In the genomic region with DNA sequence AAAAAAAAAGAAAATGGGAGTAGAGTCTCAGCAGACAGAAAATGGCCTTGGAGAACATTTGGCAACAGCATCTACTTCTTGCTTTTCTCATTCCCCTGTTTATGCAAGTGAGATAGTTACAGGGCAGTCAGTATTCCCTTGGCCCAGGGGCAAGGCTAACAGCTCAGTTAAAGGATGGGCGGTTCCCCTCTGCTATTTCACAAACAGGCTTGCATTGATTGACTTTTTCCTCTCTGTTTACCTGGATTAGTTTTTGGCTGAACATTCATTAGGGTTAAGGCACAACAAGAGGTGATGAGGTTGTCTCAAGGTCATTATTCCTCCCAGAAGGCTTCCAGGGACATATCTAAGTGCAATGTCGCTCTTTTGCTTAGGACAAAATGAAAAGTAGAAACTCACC, we compare ENCODE assay signal across 22 mouse cellular contexts.
A peak's percentile ranks its signal among the peaks of the same experiment; 100 is the strongest.
DNase-seq lines count a peak whose midpoint lies in the region; ATAC-seq and TF ChIP-seq lines count a peak whose summit lies in the region.
"Had no signal": no experiment of that assay in that cellular context is flagged by ENCODE, and none has a peak within 500 bp of the region (broad histone marks: within the 10 kb centered on the region; RNA-seq: fewer than 3 reads in every experiment).

No protein-coding gene starts in this region.

- no peak overlapping the region for H3K4me2 ChIP-seq in liver, embryonic 11.5 days
- H3K4me2 ChIP-seq: intestine, embryonic 15.5 days; limb, embryonic 15.5 days had no signal

- TF ChIP-seq POLR2A in liver, adult 2 months (IDR thresholded peaks at IDR 0.05; ENCODE audit: extremely low read depth, insufficient read depth, low read length): no peak

- no peaks in the 10 kb centered on the region for H3K27me3 ChIP-seq in liver, adult 2 months (ENCODE audit: control insufficient read depth, insufficient read depth, low read length)
- no peaks in the 10 kb centered on the region for H3K27me3 ChIP-seq in liver, embryonic 11.5 days (replicated peaks; ENCODE audit: control insufficient read depth, insufficient read depth, low read length)
- H3K27me3 ChIP-seq: intestine, embryonic 15.5 days; limb, embryonic 15.5 days had no signal

- H3K4me1 ChIP-seq in liver, adult 2 months (ENCODE audit: control insufficient read depth, insufficient read depth, low read length): peaks cover 34% of the 10 kb centered on the region
- peaks cover 12% of the 10 kb centered on the region for H3K4me1 ChIP-seq in liver, embryonic 11.5 days (replicated peaks; ENCODE audit: control insufficient read depth, insufficient read depth, low read length)

- DNase-seq in adrenal gland, postnatal 14 days: peak; percentile 51
- DNase-seq in adrenal gland, postnatal 4 days (ENCODE audit: low spot score in 2 of 2): no peak
- peak; percentile 55 for DNase-seq in kidney, adult 11 months
- no peak for DNase-seq in kidney, postnatal 4 days
- DNase-seq in liver, adult 2 months (ENCODE audit: extremely low read depth, low read depth, low spot score): peak; percentile 98
- DNase-seq in liver, embryonic 11.5 days (ENCODE audit: low spot score): no peak
- peak; percentile 41 for DNase-seq in ES-CJ7 (ENCODE audit: low read depth, low spot score)
- DNase-seq in thymus, postnatal 0 days (ENCODE audit: low spot score): no peak
- DNase-seq: cerebellum, adult 11 months; gastrocnemius, postnatal 25 days; left cerebral cortex, postnatal 4 days; right cerebral cortex, adult 18-20 months; right cerebral cortex, postnatal 4 days; thymus, postnatal 36 days had no signal

- no peak overlapping the region for H3K27ac ChIP-seq in liver, adult 2 months (replicated peaks; ENCODE audit: insufficient read depth, low read depth, low read length)
- no peak overlapping the region for H3K27ac ChIP-seq in liver, embryonic 11.5 days (ENCODE audit: low read depth, low read length)
- H3K27ac ChIP-seq: forebrain, embryonic 10.5 days; hindbrain, embryonic 10.5 days; intestine, embryonic 15.5 days; limb, embryonic 15.5 days; macrophage had no signal

- no peak for ATAC-seq in liver, embryonic 11.5 days (replicated peaks; ENCODE audit: low FRiP score)
- ATAC-seq: forebrain, embryonic 16.5 days; hindbrain, embryonic 16.5 days; intestine, embryonic 15.5 days; lung, postnatal 0 days had no signal

- H3K9me3 ChIP-seq in liver, embryonic 11.5 days (ENCODE audit: control insufficient read depth, low read length): no peaks in the 10 kb centered on the region
- H3K9me3 ChIP-seq: forebrain, embryonic 10.5 days; hindbrain, embryonic 10.5 days; intestine, embryonic 15.5 days; limb, embryonic 15.5 days had no signal

- WGBS in liver, adult 2 months: 19% methylated on average over 2 of the region's 2 CpGs
- WGBS in liver, embryonic 11.5 days: 74% methylated on average over 2 of the region's 2 CpGs

- H3K79me2 ChIP-seq in liver, adult 2 months (ENCODE audit: control insufficient read depth, insufficient read depth, low read length): peaks cover 10% of the 10 kb centered on the region; the same call in 1 of the 2 replicates

- TF ChIP-seq CTCF in liver, adult 2 months (IDR thresholded peaks at IDR 0.05; ENCODE audit: low read depth, low read length): no peak

- H3K4me3 ChIP-seq in liver, adult 2 months (ENCODE audit: insufficient read depth, low read depth, low read length): no peak overlapping the region
- no peak overlapping the region for H3K4me3 ChIP-seq in liver, embryonic 11.5 days (ENCODE audit: low read depth, low read length)
- H3K4me3 ChIP-seq: forebrain, embryonic 10.5 days; hindbrain, embryonic 10.5 days; intestine, embryonic 15.5 days; limb, embryonic 15.5 days had no signal

- H3K9ac ChIP-seq in liver, adult 2 months (ENCODE audit: low read depth, low read length): no peak overlapping the region
- H3K9ac ChIP-seq in liver, embryonic 11.5 days (ENCODE audit: low read depth, low read length): no peak overlapping the region
- H3K9ac ChIP-seq: intestine, embryonic 15.5 days; limb, embryonic 15.5 days had no signal

- H3K36me3 ChIP-seq in liver, adult 2 months (ENCODE audit: control insufficient read depth, insufficient read depth, low read length): no peaks in the 10 kb centered on the region
- no peaks in the 10 kb centered on the region for H3K36me3 ChIP-seq in liver, embryonic 11.5 days (ENCODE audit: control insufficient read depth, insufficient read depth, low read length)
- H3K36me3 ChIP-seq: forebrain, embryonic 10.5 days; hindbrain, embryonic 10.5 days; intestine, embryonic 15.5 days; limb, embryonic 15.5 days had no signal

Comparison
In these comparisons a context has a peak if more than half of its experiments do, and no peak if none do; other contexts are left out.
1. DNase-seq: peak in adrenal gland, postnatal 14 days (single experiment), kidney, adult 11 months (single experiment), liver, adult 2 months (single experiment) and ES-CJ7 (single experiment); none in adrenal gland, postnatal 4 days (0 of 2), kidney, postnatal 4 days (0 of 2), liver, embryonic 11.5 days (single experiment) and thymus, postnatal 0 days (single experiment).